Mouse (Mus musculus): ENCODE results near the gene Chat.
A peak's percentile ranks its signal among the peaks of the same experiment; 100 is the strongest.

Chat gene

GRCm38 (mm10) chr14:32465889-32466288 is at the start of gene Chat:
Chat (minus strand) TSS chr14:32465989.
- DNase-seq: peak; percentile 41

DNA sequence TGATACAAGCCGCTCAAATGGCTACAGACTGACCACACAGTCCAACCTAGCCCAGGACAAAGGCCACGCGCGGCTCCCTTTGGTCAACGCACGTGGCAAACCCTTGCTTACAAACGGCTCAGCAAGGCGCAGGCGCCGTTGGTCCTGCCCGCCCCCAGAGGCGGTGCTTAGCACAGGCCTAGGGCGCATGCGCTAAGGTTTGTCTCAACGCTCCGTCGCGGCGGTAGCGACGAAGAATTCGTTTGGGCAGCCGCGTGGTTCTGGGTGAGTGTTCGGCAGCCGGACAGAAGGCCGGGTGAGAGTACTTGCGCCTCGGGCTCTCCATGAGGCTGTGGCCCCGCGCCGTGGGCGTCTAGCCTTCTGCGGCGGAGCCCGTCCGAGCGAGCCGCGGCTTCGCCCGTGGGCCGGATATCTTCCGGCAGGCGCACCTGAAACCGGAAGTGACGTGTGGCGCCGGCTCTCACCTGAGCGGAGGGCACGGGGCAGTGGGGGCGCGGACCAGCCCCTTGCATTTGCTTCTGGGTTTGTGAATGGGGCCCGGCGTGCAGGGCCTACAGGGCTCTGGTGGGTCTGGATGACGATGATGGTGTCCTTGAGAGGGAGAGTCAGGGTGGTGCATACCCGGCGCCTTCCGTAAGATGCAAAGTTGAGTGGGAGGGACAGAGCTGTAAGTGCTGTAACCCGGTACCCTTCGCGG is 47.7 kb upstream of the Chat start, which contains the start of gene Ercc6:
Gene Ercc6, plus strand, starts transcription at position 186 of the 697 bp plus-strand sequence.
- peak; percentile 96 for DNase-seq

DNA sequence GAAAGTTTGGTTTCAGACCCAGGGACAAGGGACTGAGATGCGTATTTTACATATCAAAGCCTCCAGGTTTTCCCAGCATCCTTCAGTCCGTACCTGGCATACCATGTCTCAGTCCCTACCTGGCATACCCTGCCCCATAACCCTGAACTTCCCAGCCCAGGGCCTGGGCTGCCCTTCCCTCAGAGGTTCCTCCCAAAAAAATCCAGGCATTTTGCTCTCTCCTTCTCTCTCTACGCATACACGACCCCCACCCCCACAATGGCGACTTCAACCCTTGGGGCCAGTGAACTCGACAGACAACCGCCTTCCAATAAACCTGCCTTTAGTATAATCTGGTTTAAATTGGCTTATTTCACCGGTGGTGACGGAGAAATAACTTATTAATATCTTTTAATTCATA is 47.1 kb upstream of the Chat start:
- no peak for DNase-seq

DNA sequence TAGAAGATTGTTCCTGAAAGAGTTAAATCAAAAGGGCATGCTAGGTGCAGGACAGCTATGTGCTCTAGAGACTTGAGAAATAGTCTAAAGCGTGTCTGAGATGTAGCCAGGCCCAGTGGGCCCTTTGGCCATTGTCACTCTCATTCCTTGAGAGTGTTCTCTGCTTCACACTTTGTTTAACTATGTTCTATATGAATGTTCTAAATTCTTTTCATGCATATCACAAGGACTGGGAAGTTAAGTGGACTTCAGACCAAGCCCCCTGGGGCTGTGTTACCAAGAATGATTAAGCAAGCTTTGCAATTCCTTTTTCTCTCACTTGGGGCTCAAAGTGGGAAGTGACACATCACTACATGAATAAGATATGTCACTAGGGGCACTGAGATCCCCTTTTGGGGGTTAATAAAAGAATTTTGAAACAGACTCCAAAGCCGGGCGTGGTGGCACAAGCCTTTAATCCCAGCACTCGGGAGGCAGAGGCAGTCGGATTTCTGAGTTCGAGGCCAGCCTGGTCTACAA is 43.7 kb upstream of the Chat start:
- no peak for DNase-seq

DNA sequence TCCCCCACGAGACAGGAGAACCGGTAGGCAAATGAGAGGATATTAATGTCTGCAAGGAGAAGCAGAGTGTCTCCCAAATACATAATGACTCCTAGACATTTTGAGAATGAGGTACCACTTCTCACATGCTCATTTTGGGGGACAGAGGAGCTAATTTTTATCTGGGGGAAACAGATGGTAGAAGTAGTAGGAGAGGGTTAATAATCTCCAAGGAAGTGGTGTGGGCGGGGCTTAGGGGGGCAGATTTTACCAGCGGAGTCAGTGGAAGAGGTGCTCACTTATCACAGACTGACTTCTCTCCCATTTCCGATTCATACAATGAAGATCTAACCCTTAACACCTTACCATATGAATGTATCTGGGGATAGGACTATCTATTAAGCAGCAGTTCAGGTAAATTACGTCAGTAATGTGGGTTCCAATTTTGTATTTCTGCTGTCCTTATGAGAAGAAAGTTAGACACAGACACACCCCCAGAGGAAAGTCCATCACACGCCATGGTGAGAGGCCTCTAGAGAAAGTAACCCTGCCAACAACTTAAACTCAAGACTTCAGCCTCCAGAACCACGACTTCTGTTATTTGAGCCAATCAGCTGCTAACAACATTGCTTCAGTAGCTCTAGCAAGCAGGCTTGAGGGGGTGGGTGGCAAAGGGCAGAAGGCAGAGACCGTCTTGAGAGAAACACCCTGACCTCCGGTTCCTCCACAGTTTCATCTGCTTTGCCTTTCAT is 42.5 kb upstream of the Chat start:
- no peak for DNase-seq

DNA sequence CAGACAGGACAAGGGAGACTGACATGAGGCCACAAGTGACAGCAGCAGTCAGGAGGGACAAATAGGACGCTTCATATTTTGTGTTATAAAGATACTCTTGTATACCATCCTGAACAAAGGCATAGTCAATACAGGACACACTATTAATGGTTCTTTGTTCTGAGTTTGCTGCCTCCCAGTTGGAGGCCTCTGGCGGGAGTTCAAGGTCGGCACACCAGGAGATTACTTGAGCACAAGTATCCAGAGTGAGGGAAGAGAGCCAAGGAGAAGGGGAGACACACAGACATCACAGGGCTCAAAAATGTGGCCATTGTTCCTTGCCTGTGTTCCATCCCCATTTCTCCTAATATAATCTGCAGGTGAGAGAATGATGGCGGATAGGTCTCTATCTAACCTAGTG is 41.4 kb upstream of the Chat start:
- no peak for DNase-seq

GRCm38 (mm10) chr14:32506329-32506728 is 40.5 kb upstream of the Chat start:
- DNase-seq: no peak

DNA sequence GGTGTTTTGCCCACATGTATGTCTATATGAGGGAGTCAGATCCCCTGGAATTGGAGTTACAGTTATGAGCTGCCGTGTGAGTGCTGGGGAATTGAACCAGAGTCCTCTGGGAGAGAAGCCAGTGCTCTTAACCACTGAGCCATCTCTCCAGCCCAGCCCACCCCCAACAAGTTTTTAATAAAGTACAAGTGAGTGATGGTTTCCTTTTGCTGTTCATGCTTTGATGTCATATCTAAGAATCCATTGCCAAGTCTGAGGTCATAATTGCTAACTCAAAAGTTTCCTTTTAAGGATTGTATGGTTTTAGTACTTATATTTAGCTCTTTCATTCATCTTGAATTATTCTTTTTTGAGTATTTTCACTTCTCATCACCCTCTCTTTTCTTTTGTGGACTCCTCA is 38.1 kb upstream of the Chat start:
- DNase-seq: no peak

DNA sequence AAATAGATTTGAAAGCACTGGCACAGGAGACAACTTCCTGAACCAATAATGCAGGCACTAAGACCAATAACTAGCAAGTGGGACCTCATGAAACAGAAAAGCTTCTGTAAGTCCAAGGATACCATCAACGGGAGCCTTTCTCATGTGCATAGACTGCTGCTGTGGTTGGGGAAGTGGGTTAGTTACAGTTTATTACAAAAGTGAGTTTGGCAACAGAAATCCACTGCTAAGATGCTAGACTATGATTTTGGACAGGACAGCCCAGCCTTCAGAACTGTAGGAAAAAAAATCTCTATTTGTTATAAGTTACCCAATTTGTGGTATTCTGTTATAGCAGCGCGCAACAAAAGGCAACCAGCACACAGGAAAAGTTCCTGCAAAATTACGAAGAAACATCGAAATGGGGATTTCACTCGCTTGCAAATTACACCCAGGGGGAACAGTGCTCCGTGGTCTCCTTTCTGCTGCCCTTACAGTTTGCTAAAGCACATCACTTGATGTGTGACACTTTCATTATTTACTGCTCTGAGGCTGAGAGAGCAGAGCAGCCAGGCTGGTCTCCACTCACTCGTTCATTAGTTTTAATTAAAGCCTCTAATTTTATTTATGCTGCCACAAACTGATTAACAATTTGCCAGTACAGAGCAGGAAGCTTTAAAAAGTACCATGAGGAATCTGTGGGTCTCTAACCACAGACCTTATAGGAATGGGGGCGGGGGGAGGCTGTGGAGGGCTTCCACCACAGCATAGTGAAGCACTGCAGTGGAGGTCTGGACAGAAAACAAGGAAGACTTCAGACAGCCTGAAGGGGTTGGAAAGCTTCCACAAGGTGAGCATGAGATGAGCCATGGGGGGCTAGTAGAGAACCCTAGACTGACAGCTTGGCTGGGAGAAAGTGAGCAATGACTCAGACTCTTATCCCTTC is 37.2 kb upstream of the Chat start:
- DNase-seq: no peak

- no peak for DNase-seq
Observed at GRCm38 (mm10) chr14:32501303-32501702, 35.5 kb upstream of the Chat start.

GRCm38 (mm10) chr14:32496115-32496850 is 30.5 kb upstream of the Chat start:
- no peak for DNase-seq

DNA sequence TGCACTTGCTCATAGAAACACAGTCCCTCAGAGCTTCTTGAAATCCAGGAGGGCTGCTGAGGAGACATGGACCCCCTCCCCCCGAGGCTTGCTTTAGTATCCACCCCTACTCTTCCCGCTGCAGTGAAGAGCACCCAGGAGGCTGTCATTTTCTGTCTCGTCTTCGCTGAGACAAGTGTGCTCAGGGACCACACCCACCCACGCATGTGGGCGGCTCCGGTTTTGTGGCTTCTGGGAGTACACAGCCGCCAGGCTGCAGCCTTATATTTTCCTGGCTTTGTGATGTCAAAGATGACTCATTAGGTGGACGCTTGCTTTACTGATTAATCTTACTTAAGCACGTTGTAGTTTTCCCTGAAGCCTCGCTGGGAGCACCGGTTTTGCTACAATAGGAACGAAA is 26.7 kb upstream of the Chat start:
- peak; percentile 61 for DNase-seq

GRCm38 (mm10) chr14:32482061-32482460 is 16.3 kb upstream of the Chat start:
- peak; percentile 63 for DNase-seq

DNA sequence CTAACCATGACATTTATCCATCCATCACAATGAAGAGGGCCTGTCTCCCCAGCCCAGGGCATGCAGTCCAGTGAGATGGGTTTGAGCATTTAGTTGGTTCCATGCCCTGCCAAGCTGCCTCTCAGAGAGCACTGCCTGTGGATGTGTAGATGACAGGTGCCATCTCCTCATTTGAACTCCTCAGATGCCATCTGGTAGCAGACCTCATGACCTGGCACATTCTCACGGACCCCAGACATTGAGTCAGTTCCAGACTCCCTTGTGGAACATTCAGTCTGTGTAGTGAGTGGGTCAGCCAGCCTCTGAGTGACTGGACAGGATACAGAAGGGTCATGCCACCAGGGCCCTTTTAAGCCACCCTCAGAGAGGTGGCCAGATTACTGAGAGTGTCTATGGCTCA is 11.8 kb upstream of the Chat start:
- DNase-seq: no peak

DNA sequence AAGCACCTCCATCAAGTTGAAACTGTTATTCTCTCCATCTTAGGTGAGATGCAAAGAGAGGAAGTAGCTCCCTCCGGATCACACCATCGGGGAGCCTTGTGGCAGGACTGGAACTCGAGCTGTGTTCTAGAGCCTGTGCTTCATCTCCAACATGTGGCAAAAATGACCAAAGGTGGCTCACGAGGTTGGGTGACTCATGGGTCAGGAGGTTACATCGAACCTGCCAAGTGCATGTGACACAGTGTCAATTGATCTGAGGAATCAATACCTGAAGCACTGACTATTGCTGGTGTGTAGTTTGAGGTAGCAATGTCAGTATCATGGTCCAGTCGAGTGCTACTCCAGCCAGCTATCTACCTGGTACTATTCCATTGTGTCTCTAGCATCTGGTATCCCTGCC is 10.8 kb upstream of the Chat start:
- DNase-seq: no peak

GRCm38 (mm10) chr14:32472996-32473395 is 7.2 kb upstream of the Chat start:
- DNase-seq: peak; percentile 79

DNA sequence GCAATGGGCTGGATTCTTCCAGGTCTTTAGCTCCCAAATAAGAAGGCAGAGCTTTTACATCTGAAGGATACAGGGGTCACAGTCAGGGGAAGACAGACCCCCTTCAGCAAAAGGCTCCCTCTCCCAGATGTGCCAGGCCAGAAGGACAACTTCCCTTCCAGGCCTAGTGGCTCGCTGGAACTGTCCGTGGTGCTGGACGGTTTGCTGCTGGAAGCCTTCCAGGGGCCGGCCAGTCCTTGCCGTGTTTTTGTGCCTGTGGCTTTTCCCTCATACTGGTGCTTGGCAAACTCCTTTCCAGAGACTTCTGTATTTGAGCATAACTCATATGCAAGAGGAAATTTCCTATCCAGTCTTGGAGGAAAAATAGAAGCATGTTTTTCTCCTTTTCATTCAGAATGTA is 1.8 kb upstream of the Chat start:
- peak; percentile 47 for DNase-seq

GRCm38 (mm10) chr14:32465506-32465870 is 301 bp downstream of the Chat start:
- DNase-seq: no peak

DNA sequence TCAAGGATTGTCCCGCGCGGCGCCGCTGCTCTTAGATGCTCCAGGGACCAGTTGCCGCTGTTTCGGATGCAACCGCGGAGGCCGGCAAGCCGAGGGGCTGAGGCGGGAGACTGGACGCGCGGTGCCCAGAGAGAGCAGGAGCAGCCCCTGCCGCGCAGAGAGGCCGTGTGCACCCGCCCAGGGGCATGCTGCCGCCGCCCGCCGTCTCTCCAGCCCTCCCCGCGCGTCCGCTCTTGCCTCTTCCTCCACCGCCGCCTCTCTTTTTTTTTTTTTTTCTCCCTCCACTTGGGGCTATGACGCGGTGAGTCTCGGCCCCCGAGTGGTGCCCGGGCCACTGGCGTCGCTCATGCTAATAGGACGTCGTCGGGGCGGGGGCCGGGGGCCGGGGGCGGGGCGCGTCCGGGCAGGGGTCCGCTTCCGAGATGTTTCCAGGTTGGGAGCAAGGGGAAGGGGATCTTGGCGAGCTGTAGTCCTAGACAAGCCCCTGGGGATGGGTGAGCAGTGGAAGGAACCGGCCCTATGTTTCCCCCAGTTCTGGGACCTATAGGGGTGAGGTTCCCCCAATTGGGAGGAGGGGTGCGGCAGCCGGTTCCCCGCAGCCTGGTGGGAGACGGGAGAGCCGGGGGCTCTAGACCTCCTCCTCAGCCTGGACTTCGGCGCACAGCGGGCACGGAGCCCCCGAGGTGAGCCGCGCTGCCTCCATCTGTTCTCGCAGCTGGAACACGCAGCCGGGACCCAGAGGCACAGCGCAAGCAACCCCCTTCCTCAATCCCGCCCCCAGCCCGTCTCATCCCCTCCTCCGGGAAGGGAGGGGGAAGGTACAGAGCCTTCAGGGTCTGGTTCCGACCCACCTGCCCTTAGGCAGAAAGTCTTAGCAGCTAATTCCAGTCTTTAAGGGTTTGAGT is 936 bp downstream of the Chat start, which contains the start of gene Slc18a3:
Gene Slc18a3, minus strand, starts transcription at position 250 of the 905 bp plus-strand sequence.
- DNase-seq: peak; percentile 65

GRCm38 (mm10) chr14:32463211-32464040 is 2.4 kb downstream of the Chat start:
- peak; percentile 33 for DNase-seq
